Mouse (Mus musculus): ENCODE results near the gene Pbdc1. TPM values are rescaled to one million over a fixed set of nuclear protein-coding genes. Genes with fewer than 3 reads are reported as not detected.
"Not testable (repeated sequence)": the region's sequence is repeated elsewhere in the genome, so short reads cannot be mapped to it uniquely, and the experiment has no call there.

Pbdc1 gene
- 10 to 100 TPM; 16.4 to 16.6 TPM for total RNA-seq (2021)
- long read RNA-seq, experiment 1, partial matches to known transcripts, result 0 of 11 reads
- long read RNA-seq, experiment 1, other reads (novel, unspliced or antisense), result 4 of 11 reads
- long read RNA-seq, experiment 2, transcript Pbdc1-201 (6 exons, 2,638 nt), result major isoform, 37 of 41 reads
- long read RNA-seq, experiment 2, partial matches to known transcripts, result 0 of 41 reads
- long read RNA-seq, experiment 2, other reads (novel, unspliced or antisense), result 3 of 41 reads

GRCm38 (mm10) chrX:105079615-105080092 lies at the start of gene Pbdc1:
Gene Pbdc1, plus strand, starts transcription at chrX:105079756.
- peak; percentile 74 to 96 for DNase-seq (ENCODE audit: low spot score in 2 of 2)

GRCm38 (mm10) chrX:105037666-105038065 lies 41.9 kb upstream of the Pbdc1 start:
- DNase-seq (ENCODE audit: low spot score in 2 of 2), result peak in 1 of 2 experiments; percentile 20

DNA sequence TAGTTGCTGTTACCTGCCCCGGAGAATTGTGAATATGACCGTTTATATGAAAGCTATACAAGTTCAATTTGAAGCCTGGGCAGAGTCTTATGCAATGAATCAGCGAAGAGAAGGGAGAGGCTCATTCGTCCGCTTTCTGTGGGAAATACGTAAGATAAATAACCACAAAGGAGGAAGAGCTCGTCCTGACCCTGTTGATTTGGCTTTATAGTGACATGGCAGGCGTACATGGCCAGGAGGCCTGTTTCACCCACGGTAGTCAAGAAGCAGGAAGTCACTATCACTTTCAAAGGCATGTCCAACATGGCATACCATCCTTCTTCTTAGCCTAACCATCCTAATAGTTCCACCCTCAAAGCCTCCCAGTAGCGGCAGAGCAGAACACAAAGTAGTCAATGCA lies 15.3 kb upstream of the Pbdc1 start:
- DNase-seq (ENCODE audit: low spot score in 2 of 2), result no peak

GRCm38 (mm10) chrX:105064801-105065200 lies 14.8 kb upstream of the Pbdc1 start:
- no peak for DNase-seq (ENCODE audit: low spot score in 2 of 2)

- DNase-seq (ENCODE audit: low spot score in 2 of 2), result peak; percentile 66 to 96
These were observed 9.7 kb upstream of the Pbdc1 start for GRCm38 (mm10) chrX:105069671-105070503.

GRCm38 (mm10) chrX:105079151-105079550 lies 405 bp upstream of the Pbdc1 start:
- no peak for DNase-seq (ENCODE audit: low spot score in 2 of 2)

- DNase-seq (ENCODE audit: low spot score in 2 of 2), result no peak
These were observed 540 bp downstream of the Pbdc1 start for GRCm38 (mm10) chrX:105080096-105080495.

- DNase-seq (ENCODE audit: low spot score in 2 of 2), result not testable (repeated sequence)
These were observed 3.5 kb downstream of the Pbdc1 start for GRCm38 (mm10) chrX:105083013-105083412.

DNA sequence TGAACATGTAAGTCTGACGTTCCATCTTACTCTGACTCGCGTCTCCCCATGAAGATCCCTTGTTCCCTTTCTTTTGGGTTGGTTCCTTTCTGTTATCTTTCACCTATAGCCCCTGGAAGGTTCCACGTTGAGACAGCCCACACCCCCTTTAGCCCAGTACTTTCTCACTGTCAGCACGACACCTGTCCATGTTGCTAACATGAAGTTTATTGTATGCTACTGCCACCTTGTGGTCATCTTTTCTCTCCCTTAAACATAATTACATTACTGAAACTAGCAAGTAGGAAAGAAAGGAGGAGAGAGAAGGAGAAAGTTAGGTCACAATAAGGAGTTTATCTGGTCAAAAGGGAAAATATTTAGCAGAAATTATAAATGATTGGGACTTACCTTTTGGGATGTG lies 24.6 kb downstream of the Pbdc1 start:
- peak in 1 of 2 experiments; percentile 30 for DNase-seq (ENCODE audit: low spot score in 2 of 2)

- DNase-seq (ENCODE audit: low spot score in 2 of 2), result no peak
These were observed 35.4 kb downstream of the Pbdc1 start for GRCm38 (mm10) chrX:105114994-105115393.

- DNase-seq (ENCODE audit: low spot score in 2 of 2), result peak; percentile 70 to 85
These were observed 41.0 kb downstream of the Pbdc1 start, which contains the start of gene Magee1 for GRCm38 (mm10) chrX:105120275-105121226. Gene Magee1, plus strand, starts transcription at chrX:105120378.

- DNase-seq (ENCODE audit: low spot score in 2 of 2), result peak; percentile 83 to 85
These were observed 41.8 kb downstream of the Pbdc1 start for GRCm38 (mm10) chrX:105121227-105121865.

DNA sequence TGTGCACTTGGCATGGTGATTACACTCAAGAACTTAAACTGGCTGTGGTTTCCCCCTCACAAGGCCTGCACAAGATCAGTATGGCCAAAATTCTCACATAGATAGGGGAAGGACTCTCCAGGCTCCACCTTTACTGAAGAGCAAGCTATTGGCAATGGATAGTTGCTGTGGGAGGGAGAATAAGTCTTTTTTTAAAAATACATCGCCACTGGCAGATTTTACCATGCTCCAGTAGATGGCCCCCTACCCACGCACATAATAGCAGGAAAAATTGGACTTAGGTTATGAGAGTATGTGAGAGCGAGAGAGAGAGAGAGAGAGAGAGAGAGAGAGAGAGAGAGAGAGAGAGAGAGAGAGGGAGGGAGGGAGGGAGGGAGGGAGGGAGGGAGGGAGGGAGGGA lies 45.3 kb downstream of the Pbdc1 start:
- peak in 1 of 2 experiments; percentile 27 for DNase-seq (ENCODE audit: low spot score in 2 of 2)

DNA sequence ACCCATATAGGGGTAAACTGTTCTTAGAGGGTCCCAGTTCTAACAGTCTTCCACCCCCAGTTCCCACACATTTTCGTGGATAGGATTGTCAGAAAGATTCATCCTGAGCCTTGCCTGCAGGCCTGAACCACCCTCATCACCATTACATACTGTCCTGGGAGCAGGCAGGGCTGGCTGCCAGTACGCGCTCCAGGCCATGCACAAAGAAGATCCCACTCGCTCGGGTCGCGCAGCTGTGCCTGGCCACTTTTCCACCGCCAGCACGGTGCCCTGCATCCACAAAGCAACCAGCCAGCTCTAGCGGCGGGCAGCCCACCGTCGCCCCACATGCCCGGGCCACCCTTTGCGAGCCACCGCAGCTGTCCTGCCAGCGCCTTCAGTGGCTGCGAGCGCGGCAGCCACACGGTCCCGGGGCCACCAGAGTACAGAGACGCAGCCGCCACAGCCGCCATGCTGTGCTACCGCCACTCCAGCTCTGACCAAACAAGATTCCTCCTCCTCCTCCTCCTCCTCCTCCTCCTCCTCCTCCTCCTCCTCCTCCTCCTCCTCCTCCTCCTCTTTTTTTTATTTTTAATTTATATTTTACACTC lies 72.4 kb downstream of the Pbdc1 start:
- DNase-seq (ENCODE audit: low spot score in 2 of 2), result peak in 1 of 2 experiments; percentile 1

- DNase-seq (ENCODE audit: low spot score in 2 of 2), result not testable (repeated sequence)
These were observed 85.5 kb downstream of the Pbdc1 start for GRCm38 (mm10) chrX:105165007-105165406.

Other genes with a start within 250 kb of the Pbdc1 start
- 10 to 100 TPM; 10.1 to 10.6 TPM for gene Magee2, start 222.5 kb upstream of the Pbdc1 start, total RNA-seq (2021)
- gene Magee1, start 40.6 kb downstream of the Pbdc1 start, total RNA-seq (2021), result 100 to 1,000 TPM; 143 to 146 TPM